Mouse (Mus musculus) olfactory bulb, adult 2 months (tissue): Measurements from ENCODE around the gene Tcf12.

ENCODE experiments used
- CTCF ChIP-seq: fragments of 200-500 bp; IDR thresholded peaks from 2 replicates; pipeline ENCODE4 v1.5.1; 2012; ENCODE audit warnings: low read depth, mild to moderate bottlenecking, low read length, moderate library complexity; ENCODE audit not compliant: insufficient read depth
- POLR2A ChIP-seq: fragments of 200-500 bp; IDR thresholded peaks from 2 replicates; pipeline ENCODE4 v1.6.1; 2012; ENCODE audit warnings: mild to moderate bottlenecking, low read depth, low read length, moderate library complexity; ENCODE audit not compliant: insufficient read depth

GRCm38 (mm10) chr9:72085017-72085416 is 26.7 kb downstream of the Tcf12 start:
- TF ChIP-seq POLR2A (no peak), CTCF (no peak)
